Mouse (Mus musculus): ENCODE results near the gene Mup18. TPM values are rescaled to one million over a fixed set of nuclear protein-coding genes. Genes with fewer than 3 reads are reported as not detected.
"Not testable (repeated sequence)": the region's sequence is repeated elsewhere in the genome, so short reads cannot be mapped to it uniquely, and the experiment has no call there.

Gene Mup18
- polyA plus RNA-seq (2015; fragmentation: Nextera tagmentation; extraction: Ambion mirVana) = not detected in 2 replicates

DNA sequence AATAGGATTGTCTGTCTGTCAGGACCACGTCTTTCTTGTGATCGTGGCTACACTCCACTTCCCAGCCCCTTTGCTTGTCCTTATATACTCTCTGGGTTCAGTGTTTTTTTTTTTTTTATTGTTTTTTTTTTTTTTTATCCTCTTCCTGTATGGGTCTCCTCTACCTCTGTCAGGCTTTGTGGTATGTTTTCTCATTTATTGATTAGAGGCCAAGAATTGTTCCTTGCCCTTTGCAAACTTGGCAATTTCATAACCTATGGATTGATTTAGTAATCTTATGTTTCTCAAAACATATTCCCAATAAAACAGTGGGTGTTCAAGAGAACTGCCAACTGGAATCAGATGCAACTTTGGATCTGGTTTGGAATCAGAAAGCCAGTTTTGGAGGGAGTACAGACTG lies at the start of gene Mup18:
Gene Mup18, minus strand, starts transcription at position 101 of the 400 bp plus-strand sequence.
- H3K36me3 ChIP-seq; H3K4me1 ChIP-seq; ATAC-seq (ENCODE audit: low FRiP score); H3K9me3 ChIP-seq (replicated peaks); H3K4me2 ChIP-seq; H3K27ac ChIP-seq (replicated peaks); H3K4me3 ChIP-seq (replicated peaks); H3K27me3 ChIP-seq (replicated peaks); H3K9ac ChIP-seq (replicated peaks): not testable (repeated sequence)
- WGBS = 73% methylated on average over 2 of the region's 2 CpGs

DNA sequence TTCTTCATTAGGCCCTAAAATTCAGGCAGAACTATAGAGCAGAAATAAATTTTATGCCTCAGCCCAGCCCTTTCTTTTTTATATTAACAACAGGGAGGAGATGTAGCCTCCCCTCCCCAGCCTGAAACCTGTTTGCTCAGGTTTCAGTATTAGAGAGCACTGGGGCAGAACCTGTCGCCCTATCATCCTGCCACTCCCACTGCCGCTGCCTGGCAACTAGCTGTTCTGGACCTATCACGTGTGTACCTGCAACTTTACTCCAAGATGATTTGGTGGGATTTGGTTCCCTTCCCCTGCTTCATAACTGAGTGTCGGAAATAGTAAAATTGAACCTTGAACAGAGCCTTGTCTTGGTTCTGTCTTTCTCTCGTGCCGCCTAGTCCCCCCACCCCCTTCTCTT lies 40.4 kb upstream of the Mup18 start:
- not testable (repeated sequence) for ATAC-seq (ENCODE audit: low FRiP score); H3K9me3 ChIP-seq (replicated peaks); H3K4me1 ChIP-seq; H3K27ac ChIP-seq (replicated peaks); H3K36me3 ChIP-seq; H3K27me3 ChIP-seq (replicated peaks); H3K4me3 ChIP-seq (replicated peaks); H3K9ac ChIP-seq (replicated peaks); H3K4me2 ChIP-seq
- 85% methylated on average over 6 of the region's 6 CpGs for WGBS

Other genes starting within 250 kb of the Mup18 start
- not detected in 2 replicates for gene Mup15, start 234.4 kb downstream of the Mup18 start, polyA plus RNA-seq (2015; fragmentation: Nextera tagmentation; extraction: Ambion mirVana)
- not detected in 2 replicates for gene Mup16, start 154.6 kb downstream of the Mup18 start, polyA plus RNA-seq (2015; fragmentation: Nextera tagmentation; extraction: Ambion mirVana)
- gene Mup17, start 78.3 kb downstream of the Mup18 start, polyA plus RNA-seq (2015; fragmentation: Nextera tagmentation; extraction: Ambion mirVana) = not detected in 2 replicates
- gene Mup19, start 108.1 kb upstream of the Mup18 start, polyA plus RNA-seq (2015; fragmentation: Nextera tagmentation; extraction: Ambion mirVana) = not detected in 2 replicates
- not detected in 2 replicates for gene Mup5, start 161.1 kb upstream of the Mup18 start, polyA plus RNA-seq (2015; fragmentation: Nextera tagmentation; extraction: Ambion mirVana)

All from neural tube, embryonic 15.5 days (tissue).